ENCODE assay signal across 32 mouse cellular contexts in the genomic region with DNA sequence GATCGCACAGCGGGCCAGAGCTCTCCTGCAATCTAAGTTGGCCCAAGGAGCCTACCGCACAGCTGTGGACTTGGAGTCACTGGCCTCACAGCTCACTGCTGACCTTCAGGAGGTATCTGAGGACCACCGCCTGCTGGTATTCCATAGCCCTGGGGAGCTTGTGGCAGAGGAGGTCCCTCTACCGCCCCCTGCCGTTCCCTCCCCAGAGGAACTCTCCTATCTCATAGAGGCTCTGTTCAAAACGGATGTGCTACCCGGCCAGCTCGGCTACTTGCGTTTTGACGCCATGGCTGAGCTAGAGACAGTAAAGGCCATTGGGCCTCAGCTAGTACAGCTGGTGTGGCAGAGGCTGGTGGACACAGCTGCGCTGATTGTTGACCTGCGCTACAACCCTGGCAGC. TPM values are rescaled to one million over a fixed set of nuclear protein-coding genes. Genes with fewer than 3 reads are reported as not detected.
DNase-seq lines count a peak whose midpoint lies in the region; ATAC-seq and TF ChIP-seq lines count a peak whose summit lies in the region.
"Had no signal": no experiment of that assay in that cellular context is flagged by ENCODE, and none has a peak within 500 bp of the region (broad histone marks: within the 10 kb centered on the region; RNA-seq: fewer than 3 reads in every experiment).

No protein-coding gene starts in this region.

- ATAC-seq in liver, embryonic 14.5 days (ENCODE audit: insufficient read depth): no peak
- ATAC-seq: forebrain, embryonic 16.5 days; midbrain, embryonic 13.5 days had no signal

- H3K4me2 ChIP-seq in liver, embryonic 14.5 days (ENCODE audit: low read depth): no peak overlapping the region
- H3K4me2 ChIP-seq: embryonic facial prominence, embryonic 15.5 days; hindbrain, embryonic 12.5 days; midbrain, embryonic 13.5 days had no signal

- 52% methylated on average over 13 of the region's 13 CpGs for WGBS in liver, embryonic 14.5 days (ENCODE audit: insufficient replicate concordance)
- 71% methylated on average over 13 of the region's 13 CpGs for WGBS in limb, embryonic 10.5 days

- H3K9ac ChIP-seq in liver, embryonic 14.5 days (replicated peaks): no peak overlapping the region
- H3K9ac ChIP-seq in ES-E14 (ENCODE audit: insufficient read depth, low read depth, low read length, poor library complexity, severe bottlenecking): no peak overlapping the region
- H3K9ac ChIP-seq: embryonic facial prominence, embryonic 15.5 days; hindbrain, embryonic 12.5 days; midbrain, embryonic 13.5 days had no signal

- no peaks in the 10 kb centered on the region for H3K27me3 ChIP-seq in liver, embryonic 14.5 days (ENCODE audit: control insufficient read depth, insufficient read depth, low read length)
- peaks cover 40% of the 10 kb centered on the region for H3K27me3 ChIP-seq in E14TG2a.4 (ENCODE audit: insufficient read depth, low read length)
- H3K27me3 ChIP-seq in limb, embryonic 10.5 days (ENCODE audit: low read depth, poor library complexity, severe bottlenecking): 0 out of 2 replicates have a peak, but pooled peaks cover 2% of the 10 kb centered on the region
- H3K27me3 ChIP-seq: embryonic facial prominence, embryonic 15.5 days; hindbrain, embryonic 12.5 days; megakaryocyte, embryonic 14.5 days; midbrain, embryonic 13.5 days had no signal

- no peak for TF ChIP-seq EP300 in liver, embryonic 14.5 days (IDR thresholded peaks at IDR 0.05; ENCODE audit: low read depth)

- no peak overlapping the region for H3K27ac ChIP-seq in liver, embryonic 14.5 days
- no peak overlapping the region for H3K27ac ChIP-seq in ES-E14 (ENCODE audit: insufficient read depth, low read depth, low read length, poor library complexity, severe bottlenecking)
- H3K27ac ChIP-seq in limb, embryonic 10.5 days: no peak overlapping the region
- H3K27ac ChIP-seq: embryonic facial prominence, embryonic 15.5 days; hindbrain, embryonic 12.5 days; midbrain, embryonic 13.5 days had no signal

- no peaks in the 10 kb centered on the region for H3K9me3 ChIP-seq in liver, embryonic 14.5 days (ENCODE audit: control insufficient read depth, low read length)
- H3K9me3 ChIP-seq in E14TG2a.4 (ENCODE audit: low read length) (no peaks in the 10 kb centered on the region), ES-E14 (ENCODE audit: control insufficient read depth, insufficient read depth, low read depth, low read length) (no peaks in the 10 kb centered on the region)
- H3K9me3 ChIP-seq in limb, embryonic 10.5 days (replicated peaks): no peaks in the 10 kb centered on the region
- H3K9me3 ChIP-seq: embryonic facial prominence, embryonic 15.5 days; hindbrain, embryonic 12.5 days; midbrain, embryonic 13.5 days had no signal

- DNase-seq in liver, embryonic 14.5 days (ENCODE audit: low read depth in 3 of 3, low spot score in 3 of 3): no peak
- DNase-seq in liver: no peak
- DNase-seq in ES-E14 (ENCODE audit: low read depth, low spot score): peak; percentile 66
- DNase-seq in testis, postnatal 14 days (ENCODE audit: low spot score): peak; percentile 49
- DNase-seq in limb, embryonic 10.5 days (ENCODE audit: low spot score): no peak
- no peak for DNase-seq in right cerebral cortex, adult 18-20 months
- DNase-seq: adrenal gland, postnatal 36 days; cerebellum, adult 9-10 months; gastrocnemius, postnatal 14 days; heart, adult 18-20 months; kidney, adult 2 months; kidney, postnatal 10 days; layer of hippocampus, postnatal 36 days; lung, postnatal 36 days; right cerebral cortex, postnatal 14 days; thymus, postnatal 25 days had no signal

- H3K36me3 ChIP-seq in liver, embryonic 14.5 days (replicated peaks; ENCODE audit: control insufficient read depth, insufficient read depth, low read depth): no peaks in the 10 kb centered on the region
- no peaks in the 10 kb centered on the region for H3K36me3 ChIP-seq in E14TG2a.4 (ENCODE audit: insufficient read depth, low read length)
- no peaks in the 10 kb centered on the region for H3K36me3 ChIP-seq in ES-E14 (ENCODE audit: control insufficient read depth, insufficient read depth, low read length, poor library complexity, severe bottlenecking)
- no peaks in the 10 kb centered on the region for H3K36me3 ChIP-seq in limb, embryonic 10.5 days
- H3K36me3 ChIP-seq: embryonic facial prominence, embryonic 15.5 days; hindbrain, embryonic 12.5 days; midbrain, embryonic 13.5 days had no signal

- in situ Hi-C loops in ES-E14 (cut with MboI; ENCODE audit: low sequenced_read_pairs in 2 of 2, unreplicated experiment in 2 of 2): no loop called here

- TF ChIP-seq CTCF in liver, embryonic 14.5 days (IDR thresholded peaks at IDR 0.05; ENCODE audit: low read depth): peak; percentile 24; the same call in 1 of the 2 replicates
- TF ChIP-seq CTCF in E14TG2a.4 (conservative IDR thresholded peaks at IDR 0.05; ENCODE audit: low read length): peak; percentile 64

- H3K4me3 ChIP-seq in liver, embryonic 14.5 days (ENCODE audit: insufficient read depth in 1 of 2, low read depth in 2 of 2, low read length in 2 of 2): no peak overlapping the region
- H3K4me3 ChIP-seq in E14TG2a.4 (replicated peaks; ENCODE audit: low read length) (peak overlapping the region; percentile 75), ES-E14 (ENCODE audit: insufficient read depth in 1 of 2, low read depth in 1 of 2, low read length in 2 of 2, poor library complexity in 1 of 2, severe bottlenecking in 1 of 2) (peak overlapping the region; percentile 57 to 66; a peak in 3 of 4 replicates)
- H3K4me3 ChIP-seq in limb, embryonic 10.5 days: no peak overlapping the region
- H3K4me3 ChIP-seq: embryonic facial prominence, embryonic 15.5 days; hindbrain, embryonic 12.5 days; midbrain, embryonic 13.5 days had no signal

- H3K4me1 ChIP-seq in liver, embryonic 14.5 days (replicated peaks; ENCODE audit: control insufficient read depth in 2 of 2, insufficient read depth in 2 of 2, low read length in 1 of 2): no peaks in the 10 kb centered on the region
- H3K4me1 ChIP-seq in E14TG2a.4 (replicated peaks; ENCODE audit: low read depth, low read length) (peaks cover 12% of the 10 kb centered on the region), ES-E14 (ENCODE audit: control insufficient read depth in 2 of 2, insufficient read depth in 2 of 2, low read length in 2 of 2, poor library complexity in 1 of 2) (no peaks in the 10 kb centered on the region)
- no peaks in the 10 kb centered on the region for H3K4me1 ChIP-seq in limb, embryonic 10.5 days
- H3K4me1 ChIP-seq: embryonic facial prominence, embryonic 15.5 days; hindbrain, embryonic 12.5 days; megakaryocyte, embryonic 14.5 days had no signal

TF ChIP-seq in ES-E14, 5 proteins besides CTCF, POLR2A, EP300 and RAD21:
- TF ChIP-seq CHD2 (IDR thresholded peaks at IDR 0.05; ENCODE audit: low read depth, low read length) (no peak), ZC3H11A (IDR thresholded peaks at IDR 0.05; ENCODE audit: borderline replicate concordance, low read depth, low read length) (no peak), ZNF384 (IDR thresholded peaks at IDR 0.05; ENCODE audit: low read depth, low read length) (no peak), MAFK (IDR thresholded peaks at IDR 0.05; ENCODE audit: insufficient read depth, low read depth, low read length) (no peak), HCFC1 (IDR thresholded peaks at IDR 0.05; ENCODE audit: borderline replicate concordance, insufficient read depth, low read length) (no peak)
TF ChIP-seq in ES-E14: peak in this region for 0.

RNA-seq across cellular contexts. Expression of a gene that starts 2.3 kb away (rescaled TPM):
- polyA plus RNA-seq in liver, embryonic 14.5 days (2012; rRNA removed): 0.02 TPM in 2 replicates
- polyA plus RNA-seq in liver, embryonic 14.5 days (2014; fragmentation: Nextera tagmentation; extraction: Ambion mirVana): not detected in 2 replicates
- total RNA-seq in ES-E14 (2012; rRNA removed): not detected in 2 replicates
- not detected in 2 replicates for polyA plus RNA-seq in limb, embryonic 10.5 days (2016; fragmentation: Nextera tagmentation; extraction: Ambion mirVana)
- total RNA-seq: adrenal gland, postnatal 36 days; common myeloid progenitor, adult 5-6 weeks; gastrocnemius, postnatal 14 days; heart, adult 18-20 months; heart, postnatal 25 days; MEL; monocyte, adult 5-6 weeks had no signal
- polyA plus RNA-seq: embryonic facial prominence, embryonic 15.5 days; forebrain, embryonic 16.5 days; heart, embryonic 14.5 days; hindbrain, embryonic 12.5 days; kidney, adult 2 months; limb, embryonic 14.5 days; midbrain, embryonic 13.5 days; neural tube, embryonic 11.5 days had no signal

RNA-seq across cellular contexts. Expression of a gene that starts 15.2 kb away (rescaled TPM):
- 3.6 and 4.1 TPM in 2 replicates for polyA plus RNA-seq in liver, embryonic 14.5 days (2012; rRNA removed)
- polyA plus RNA-seq in liver, embryonic 14.5 days (2014; fragmentation: Nextera tagmentation; extraction: Ambion mirVana): 6.6 and 7.9 TPM in 2 replicates
- not detected in 2 replicates for total RNA-seq in ES-E14 (2012; rRNA removed)
- polyA plus RNA-seq in limb, embryonic 10.5 days (2016; fragmentation: Nextera tagmentation; extraction: Ambion mirVana): 0.09 TPM in 1 of 2 replicates, not detected in the other
- total RNA-seq: adrenal gland, postnatal 36 days; common myeloid progenitor, adult 5-6 weeks; gastrocnemius, postnatal 14 days; layer of hippocampus, adult 18-20 months; layer of hippocampus, postnatal 36 days; left cerebral cortex, postnatal 25 days; MEL; monocyte, adult 5-6 weeks had no signal
- polyA plus RNA-seq: embryonic facial prominence, embryonic 15.5 days; forebrain, embryonic 16.5 days; heart, embryonic 14.5 days; kidney, adult 2 months; midbrain, embryonic 13.5 days had no signal

RNA-seq across cellular contexts. Expression of a gene that starts 22.5 kb away (rescaled TPM):
- 0.02 TPM in 1 of 2 replicates, not detected in the other for polyA plus RNA-seq in liver, embryonic 14.5 days (2012; rRNA removed)
- not detected in 2 replicates for polyA plus RNA-seq in liver, embryonic 14.5 days (2014; fragmentation: Nextera tagmentation; extraction: Ambion mirVana)
- not detected in 2 replicates for total RNA-seq in ES-E14 (2012; rRNA removed)
- polyA plus RNA-seq in limb, embryonic 10.5 days (2016; fragmentation: Nextera tagmentation; extraction: Ambion mirVana): 0.04 and 0.08 TPM in 2 replicates
- total RNA-seq: adrenal gland, postnatal 36 days; common myeloid progenitor, adult 5-6 weeks; heart, postnatal 25 days; MEL; monocyte, adult 5-6 weeks had no signal
- polyA plus RNA-seq: heart, embryonic 14.5 days; kidney, adult 2 months; liver, embryonic 16.5 days had no signal

RNA-seq across cellular contexts. Expression of a gene that starts 32.7 kb away (rescaled TPM):
- 3.7 and 3.9 TPM in 2 replicates for polyA plus RNA-seq in liver, embryonic 14.5 days (2012; rRNA removed)
- 4.8 and 4.9 TPM in 2 replicates for polyA plus RNA-seq in liver, embryonic 14.5 days (2014; fragmentation: Nextera tagmentation; extraction: Ambion mirVana)
- total RNA-seq in ES-E14 (2012; rRNA removed): 0.05 TPM in 1 of 2 replicates, not detected in the other
- polyA plus RNA-seq in limb, embryonic 10.5 days (2016; fragmentation: Nextera tagmentation; extraction: Ambion mirVana): 1.1 and 2.8 TPM in 2 replicates
- total RNA-seq: common myeloid progenitor, adult 5-6 weeks; MEL; monocyte, adult 5-6 weeks had no signal

RNA-seq across cellular contexts. Expression of a gene that starts 58.9 kb away (rescaled TPM):
- polyA plus RNA-seq in liver, embryonic 14.5 days (2012; rRNA removed): not detected in 2 replicates
- not detected in 2 replicates for polyA plus RNA-seq in liver, embryonic 14.5 days (2014; fragmentation: Nextera tagmentation; extraction: Ambion mirVana)
- not detected in 2 replicates for total RNA-seq in ES-E14 (2012; rRNA removed)
- polyA plus RNA-seq in limb, embryonic 10.5 days (2016; fragmentation: Nextera tagmentation; extraction: Ambion mirVana): not detected in 2 replicates
- total RNA-seq: adrenal gland, postnatal 36 days; common myeloid progenitor, adult 5-6 weeks; gastrocnemius, postnatal 14 days; heart, adult 18-20 months; heart, postnatal 25 days; layer of hippocampus, adult 18-20 months; layer of hippocampus, postnatal 36 days; left cerebral cortex, postnatal 25 days; MEL; monocyte, adult 5-6 weeks had no signal
- polyA plus RNA-seq: embryonic facial prominence, embryonic 15.5 days; forebrain, embryonic 16.5 days; heart, embryonic 14.5 days; hindbrain, embryonic 12.5 days; kidney, adult 2 months; limb, embryonic 14.5 days; liver, embryonic 16.5 days; midbrain, embryonic 13.5 days; neural tube, embryonic 11.5 days had no signal

Comparison
In these comparisons a context has a peak if more than half of its experiments do, and no peak if none do; other contexts are left out.
1. DNase-seq: peak in ES-E14 (single experiment) and testis, postnatal 14 days (single experiment); none in liver, embryonic 14.5 days (0 of 3), liver (single experiment), limb, embryonic 10.5 days (single experiment) and right cerebral cortex, adult 18-20 months (single experiment).
2. H3K4me3 ChIP-seq: peak in E14TG2a.4 (single experiment) and ES-E14 (2 of 2); none in liver, embryonic 14.5 days (0 of 2) and limb, embryonic 10.5 days (single experiment).